14 mouse cellular contexts compared by ENCODE assay signal in the genomic region with DNA sequence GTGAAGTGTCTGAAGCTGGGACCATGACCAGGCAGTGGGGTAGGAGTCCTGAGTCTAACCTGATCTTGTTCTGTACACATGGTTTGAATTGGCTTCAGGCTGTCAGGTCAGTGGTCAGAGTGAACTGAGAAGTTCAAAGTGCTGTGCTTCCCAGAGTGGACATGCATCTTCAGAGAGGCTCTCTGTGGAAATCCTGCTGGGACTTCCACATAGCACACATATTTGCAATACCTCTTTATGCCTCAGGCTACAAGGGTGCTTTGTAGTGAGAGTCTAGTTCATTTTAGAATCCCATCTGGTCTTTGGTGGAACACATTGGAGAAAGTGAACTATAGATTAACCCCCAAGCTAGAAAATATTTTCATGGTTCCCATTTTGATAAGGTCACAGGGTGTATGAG.
"Had no signal": no experiment of that assay in that cellular context is flagged by ENCODE, and none has a peak within 500 bp of the region (broad histone marks: within the 10 kb centered on the region; RNA-seq: fewer than 3 reads in every experiment).

No protein-coding gene starts in this region.

- H3K27ac ChIP-seq: left cerebral cortex, adult 2 months; limb, embryonic 10.5 days; liver, embryonic 15.5 days; midbrain, embryonic 12.5 days; neural tube, embryonic 15.5 days had no signal

- H3K4me1 ChIP-seq: liver, embryonic 15.5 days; midbrain, embryonic 12.5 days; neural tube, embryonic 15.5 days had no signal

- H3K9ac ChIP-seq: liver, embryonic 15.5 days; midbrain, embryonic 12.5 days; neural tube, embryonic 15.5 days had no signal

- H3K4me3 ChIP-seq: left cerebral cortex, adult 2 months; limb, embryonic 10.5 days; liver, embryonic 15.5 days; midbrain, embryonic 12.5 days; myocyte; neural tube, embryonic 15.5 days had no signal

- DNase-seq: kidney, postnatal 10 days; lung, adult 2 months; lung, postnatal 36 days; right cerebral cortex, adult 18-20 months; right cerebral cortex, postnatal 25 days; thymus, postnatal 36 days had no signal

- H3K36me3 ChIP-seq: limb, embryonic 10.5 days; liver, embryonic 15.5 days; midbrain, embryonic 12.5 days; neural tube, embryonic 15.5 days had no signal

- H3K4me2 ChIP-seq: liver, embryonic 11.5 days; liver, embryonic 15.5 days; midbrain, embryonic 12.5 days; neural tube, embryonic 15.5 days had no signal

- H3K9me3 ChIP-seq: limb, embryonic 10.5 days; liver, embryonic 15.5 days; midbrain, embryonic 12.5 days; neural tube, embryonic 15.5 days had no signal

- ATAC-seq: lung, postnatal 0 days had no signal

- H3K27me3 ChIP-seq: liver, embryonic 15.5 days; midbrain, embryonic 12.5 days; neural tube, embryonic 15.5 days had no signal
